Mouse (Mus musculus): Measurements from ENCODE around the gene Simc1. TPM values are rescaled to one million over a fixed set of nuclear protein-coding genes. Genes with fewer than 3 reads are reported as not detected.
A peak's percentile ranks its signal among the peaks of the same experiment; 100 is the strongest.

The Simc1 gene
- polyA plus RNA-seq, 1 experiment from 2014 or later, result 6.8 TPM

- peaks cover 7% of the 10 kb centered on the region; the same call in 1 of the 2 replicates for H3K4me1 ChIP-seq (replicated peaks; ENCODE audit: insufficient read depth, low read length)
- no peaks in the 10 kb centered on the region for H3K36me3 ChIP-seq (ENCODE audit: insufficient read depth, low read length)
- no peaks in the 10 kb centered on the region for H3K27me3 ChIP-seq (ENCODE audit: insufficient read depth, low read length)
- H3K9ac ChIP-seq (ENCODE audit: low read depth, low read length), result no peak overlapping the region
- no peak overlapping the region for H3K4me2 ChIP-seq (ENCODE audit: low read length)
- TF ChIP-seq CTCF (IDR thresholded peaks at IDR 0.05; ENCODE audit: low read depth), result no peak
- no peaks in the 10 kb centered on the region for H3K9me3 ChIP-seq (replicated peaks; ENCODE audit: low read length)
- DNase-seq (ENCODE audit: low spot score) (no peak), ATAC-seq (replicated peaks; ENCODE audit: low FRiP score, low read depth) (no peak)
- 73% methylated on average over 2 of the region's 2 CpGs for WGBS
- H3K27ac ChIP-seq, result no peak overlapping the region
- H3K4me3 ChIP-seq (replicated peaks; ENCODE audit: low read depth, low read length), result no peak overlapping the region
These were observed 2.2 kb upstream of the Simc1 start for GRCm38 (mm10) chr13:54501352-54501751.

- H3K9me3 ChIP-seq (replicated peaks; ENCODE audit: low read length), result no peaks in the 10 kb centered on the region
- no peak for DNase-seq (ENCODE audit: low spot score)
- 43% methylated on average over 3 of the region's 3 CpGs for WGBS
These were observed 1.5 kb upstream of the Simc1 start for GRCm38 (mm10) chr13:54501957-54502690.

GRCm38 (mm10) chr13:54503278-54503603 lies 338 bp upstream of the Simc1 start:
- peak overlapping the region; percentile 74 for H3K9ac ChIP-seq (ENCODE audit: low read depth, low read length)
- H3K4me2 ChIP-seq (ENCODE audit: low read length), result peak overlapping the region; percentile 87
- peak overlapping the region; percentile 64 for H3K4me3 ChIP-seq (replicated peaks; ENCODE audit: low read depth, low read length)
- H3K27ac ChIP-seq, result peak overlapping the region; percentile 77; the same call in 1 of the 2 replicates
- no peaks in the 10 kb centered on the region for H3K9me3 ChIP-seq (replicated peaks; ENCODE audit: low read length)
- DNase-seq (ENCODE audit: low spot score) (no peak), ATAC-seq (replicated peaks; ENCODE audit: low FRiP score, low read depth) (peak; percentile 83; the same call in 1 of the 2 replicates)
- H3K36me3 ChIP-seq (ENCODE audit: insufficient read depth, low read length), result no peaks in the 10 kb centered on the region
- peaks cover 7% of the 10 kb centered on the region; the same call in 1 of the 2 replicates for H3K4me1 ChIP-seq (replicated peaks; ENCODE audit: insufficient read depth, low read length)
- WGBS, result under 1% methylated on average over 14 of the region's 14 CpGs
- no peaks in the 10 kb centered on the region for H3K27me3 ChIP-seq (ENCODE audit: insufficient read depth, low read length)
- no peak for TF ChIP-seq CTCF (IDR thresholded peaks at IDR 0.05; ENCODE audit: low read depth)

More at GRCm38 (mm10) chr13:54501957-54502690, 1.5 kb upstream of the Simc1 start:
- Histone ChIP-seq H3K27ac (no peak overlapping the region), H3K36me3 (ENCODE audit: insufficient read depth, low read length) (no peaks in the 10 kb centered on the region), H3K4me1 (replicated peaks; ENCODE audit: insufficient read depth, low read length) (peaks cover 7% of the 10 kb centered on the region; the same call in 1 of the 2 replicates), H3K27me3 (ENCODE audit: insufficient read depth, low read length) (no peaks in the 10 kb centered on the region), H3K4me2 (ENCODE audit: low read length) (no peak overlapping the region), H3K4me3 (replicated peaks; ENCODE audit: low read depth, low read length) (no peak overlapping the region), H3K9ac (ENCODE audit: low read depth, low read length) (no peak overlapping the region)
- TF ChIP-seq CTCF (IDR thresholded peaks at IDR 0.05; ENCODE audit: low read depth), result no peak
- no peak for ATAC-seq (replicated peaks; ENCODE audit: low FRiP score, low read depth)

- no peak for TF ChIP-seq CTCF (IDR thresholded peaks at IDR 0.05; ENCODE audit: low read depth)
- ATAC-seq (replicated peaks; ENCODE audit: low FRiP score, low read depth) (no peak), DNase-seq (ENCODE audit: low spot score) (no peak)
- peak overlapping the region; percentile 64 for H3K4me3 ChIP-seq (replicated peaks; ENCODE audit: low read depth, low read length)
- peak overlapping the region; percentile 74 for H3K9ac ChIP-seq (ENCODE audit: low read depth, low read length)
- peak overlapping the region; percentile 87 for H3K4me2 ChIP-seq (ENCODE audit: low read length)
- H3K9me3 ChIP-seq (replicated peaks; ENCODE audit: low read length), result no peaks in the 10 kb centered on the region
- H3K4me1 ChIP-seq (replicated peaks; ENCODE audit: insufficient read depth, low read length), result peaks cover 7% of the 10 kb centered on the region; the same call in 1 of the 2 replicates
- no peak overlapping the region for H3K27ac ChIP-seq
- 23% methylated on average over 7 of the region's 7 CpGs for WGBS
- H3K27me3 ChIP-seq (ENCODE audit: insufficient read depth, low read length), result no peaks in the 10 kb centered on the region
- no peaks in the 10 kb centered on the region for H3K36me3 ChIP-seq (ENCODE audit: insufficient read depth, low read length)
These were observed 1.2 kb downstream of the Simc1 start for GRCm38 (mm10) chr13:54504611-54505260.

- H3K4me2 ChIP-seq (ENCODE audit: low read length), result no peak overlapping the region
- H3K4me1 ChIP-seq (replicated peaks; ENCODE audit: insufficient read depth, low read length), result peaks cover 7% of the 10 kb centered on the region; the same call in 1 of the 2 replicates
- ATAC-seq (replicated peaks; ENCODE audit: low FRiP score, low read depth), result no peak
- H3K27ac ChIP-seq, result no peak overlapping the region
- H3K27me3 ChIP-seq (ENCODE audit: insufficient read depth, low read length), result no peaks in the 10 kb centered on the region
- no peak for TF ChIP-seq CTCF (IDR thresholded peaks at IDR 0.05; ENCODE audit: low read depth)
- H3K9me3 ChIP-seq (replicated peaks; ENCODE audit: low read length), result no peaks in the 10 kb centered on the region
- H3K4me3 ChIP-seq (replicated peaks; ENCODE audit: low read depth, low read length), result no peak overlapping the region
- no peak overlapping the region for H3K9ac ChIP-seq (ENCODE audit: low read depth, low read length)
- no peaks in the 10 kb centered on the region for H3K36me3 ChIP-seq (ENCODE audit: insufficient read depth, low read length)
- no peak for DNase-seq (ENCODE audit: low spot score)
- WGBS, result 97% methylated on average over 1 of the region's 1 CpGs
These were observed 2.3 kb downstream of the Simc1 start for GRCm38 (mm10) chr13:54505920-54506319.

GRCm38 (mm10) chr13:54520221-54520620 lies 16.6 kb downstream of the Simc1 start:
- 96% methylated on average over 4 of the region's 4 CpGs for WGBS

More at GRCm38 (mm10) chr13:54520221-54520620, 16.6 kb downstream of the Simc1 start:
- H3K27ac ChIP-seq, result no peak overlapping the region
- H3K9ac ChIP-seq (ENCODE audit: low read depth, low read length), result no peak overlapping the region
- no peaks in the 10 kb centered on the region for H3K9me3 ChIP-seq (replicated peaks; ENCODE audit: low read length)
- H3K4me1 ChIP-seq (replicated peaks; ENCODE audit: insufficient read depth, low read length), result no peaks in the 10 kb centered on the region
- no peaks in the 10 kb centered on the region for H3K27me3 ChIP-seq (ENCODE audit: insufficient read depth, low read length)
- H3K4me3 ChIP-seq (replicated peaks; ENCODE audit: low read depth, low read length), result no peak overlapping the region
- no peaks in the 10 kb centered on the region for H3K36me3 ChIP-seq (ENCODE audit: insufficient read depth, low read length)
- TF ChIP-seq CTCF (IDR thresholded peaks at IDR 0.05; ENCODE audit: low read depth), result peak; percentile 47
- no peak for ATAC-seq (replicated peaks; ENCODE audit: low FRiP score, low read depth)
- DNase-seq (ENCODE audit: low spot score), result no peak
- H3K4me2 ChIP-seq (ENCODE audit: low read length), result no peak overlapping the region

All from kidney, postnatal 0 days (tissue).